Mouse (Mus musculus) monocyte, adult 5-6 weeks (primary cell): ENCODE data around the gene Nedd4. TPM values are rescaled to one million over a fixed set of nuclear protein-coding genes. Genes with fewer than 3 reads are reported as not detected.
"Not testable (repeated sequence)": the region's sequence is repeated elsewhere in the genome, so short reads cannot be mapped to it uniquely, and the experiment has no call there.

Source experiments
- ATAC-seq: fragments of 153-309, 156-312 bp; replicated peaks from 2 replicates; pipeline ENCODE4 v1.8.0; 2017; ENCODE audit warnings: mild to moderate bottlenecking; ENCODE audit not compliant: low TSS enrichment, insufficient number of reproducible peaks, severe bottlenecking, poor library complexity, low FRiP score
- total RNA-seq: library from RNA; stranded (forward); fragments of 200-1000, 200-491, 200-594 nt; gene quantifications from 3 replicates; pipeline ENCODE4 v1.2.3, GENCODE M21; 2017

Gene Nedd4
- total RNA-seq, 1 experiment from 2014 or later = 69.3 TPM

GRCm38 (mm10) chr9:72644418-72645110, 17.6 kb upstream of the Nedd4 start:
- ATAC-seq = no peak

- ATAC-seq = no peak
Observed at GRCm38 (mm10) chr9:72649781-72650180, 12.4 kb upstream of the Nedd4 start.

GRCm38 (mm10) chr9:72652961-72653360, 9.2 kb upstream of the Nedd4 start:
- ATAC-seq = no peak

DNA sequence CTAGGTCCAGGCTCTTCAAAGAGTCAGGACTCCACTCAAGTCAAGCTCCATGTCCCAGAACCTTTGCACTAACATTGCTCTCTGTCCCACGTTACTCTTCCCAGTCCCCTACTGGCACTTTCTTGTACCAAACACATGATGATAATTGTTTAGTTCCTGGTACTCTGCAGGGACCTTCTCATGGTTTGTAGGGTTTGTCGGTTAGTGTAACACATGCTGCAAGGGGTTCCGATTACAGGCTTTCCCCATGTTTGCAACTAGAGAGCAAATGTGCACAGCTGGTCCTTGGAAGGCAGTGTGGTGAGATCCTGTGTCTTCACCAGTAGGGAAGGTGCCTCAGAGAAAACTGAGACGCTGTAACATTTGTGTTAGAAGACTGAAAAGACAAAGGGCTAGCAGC, 8.6 kb upstream of the Nedd4 start:
- no peak for ATAC-seq

GRCm38 (mm10) chr9:72654593-72655242, 7.4 kb upstream of the Nedd4 start:
- ATAC-seq = peak; percentile 42; the same call in 1 of the 2 replicates

GRCm38 (mm10) chr9:72655602-72656001, 6.5 kb upstream of the Nedd4 start:
- ATAC-seq = no peak

- no peak for ATAC-seq
Observed at GRCm38 (mm10) chr9:72656491-72656890, 5.7 kb upstream of the Nedd4 start.

GRCm38 (mm10) chr9:72656940-72657339, 5.2 kb upstream of the Nedd4 start:
- no peak for ATAC-seq

DNA sequence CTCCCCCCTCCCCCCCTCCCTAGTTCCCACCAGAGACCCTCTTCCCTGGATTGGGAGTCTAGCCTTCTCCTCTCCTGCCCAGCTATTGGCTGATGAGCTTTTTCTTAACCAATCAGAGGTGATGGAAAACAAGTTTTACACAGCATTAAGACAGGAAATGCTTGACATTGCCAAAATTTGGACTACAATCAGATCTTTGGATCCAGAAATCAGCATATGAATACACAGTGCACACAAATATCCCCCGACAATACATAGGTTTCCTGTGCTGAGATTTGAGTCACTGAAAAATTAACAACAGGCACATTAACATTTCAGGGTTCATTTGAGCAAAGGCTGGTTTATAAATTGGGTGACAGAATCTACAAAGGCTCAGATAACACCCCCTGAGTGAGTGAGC, 4.5 kb upstream of the Nedd4 start:
- ATAC-seq = no peak

DNA sequence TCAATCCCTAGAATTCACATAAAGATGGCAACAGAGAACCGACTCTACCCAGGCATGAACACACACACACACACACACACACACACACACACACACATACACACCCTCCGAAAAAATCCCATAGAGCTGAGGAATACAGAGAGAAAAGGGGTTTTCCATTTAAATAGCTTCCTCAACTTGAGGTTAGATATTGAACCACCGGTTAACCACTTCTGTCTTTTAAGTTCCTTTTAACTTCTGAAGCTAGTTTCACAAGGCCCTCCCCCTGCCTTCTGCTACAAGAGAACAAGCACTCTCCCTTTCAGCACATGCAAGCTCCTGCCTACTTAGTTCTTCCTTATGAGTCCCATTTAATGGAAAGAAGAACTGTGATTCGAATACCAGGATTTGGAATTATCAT, 2.0 kb upstream of the Nedd4 start:
- ATAC-seq = peak; percentile 90

GRCm38 (mm10) chr9:72660911-72661310, 1.2 kb upstream of the Nedd4 start:
- no peak for ATAC-seq

DNA sequence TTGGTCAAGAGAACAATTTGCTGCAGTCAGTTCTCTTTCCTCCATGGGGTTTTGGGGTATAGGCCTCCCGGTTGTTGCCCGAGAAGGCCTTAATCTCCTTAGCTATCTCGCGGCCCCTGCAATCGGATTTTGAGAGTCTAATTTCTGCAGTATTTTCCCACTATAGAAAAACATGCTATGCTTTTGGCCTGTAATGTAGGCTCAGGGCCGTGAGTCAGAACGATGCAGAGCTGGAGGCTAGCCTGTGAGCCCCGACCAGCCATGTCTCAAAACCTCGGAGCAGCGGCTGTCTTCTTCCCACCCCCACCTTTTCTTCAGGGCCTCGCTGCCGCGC, 618 bp upstream of the Nedd4 start:
- ATAC-seq = no peak

DNA sequence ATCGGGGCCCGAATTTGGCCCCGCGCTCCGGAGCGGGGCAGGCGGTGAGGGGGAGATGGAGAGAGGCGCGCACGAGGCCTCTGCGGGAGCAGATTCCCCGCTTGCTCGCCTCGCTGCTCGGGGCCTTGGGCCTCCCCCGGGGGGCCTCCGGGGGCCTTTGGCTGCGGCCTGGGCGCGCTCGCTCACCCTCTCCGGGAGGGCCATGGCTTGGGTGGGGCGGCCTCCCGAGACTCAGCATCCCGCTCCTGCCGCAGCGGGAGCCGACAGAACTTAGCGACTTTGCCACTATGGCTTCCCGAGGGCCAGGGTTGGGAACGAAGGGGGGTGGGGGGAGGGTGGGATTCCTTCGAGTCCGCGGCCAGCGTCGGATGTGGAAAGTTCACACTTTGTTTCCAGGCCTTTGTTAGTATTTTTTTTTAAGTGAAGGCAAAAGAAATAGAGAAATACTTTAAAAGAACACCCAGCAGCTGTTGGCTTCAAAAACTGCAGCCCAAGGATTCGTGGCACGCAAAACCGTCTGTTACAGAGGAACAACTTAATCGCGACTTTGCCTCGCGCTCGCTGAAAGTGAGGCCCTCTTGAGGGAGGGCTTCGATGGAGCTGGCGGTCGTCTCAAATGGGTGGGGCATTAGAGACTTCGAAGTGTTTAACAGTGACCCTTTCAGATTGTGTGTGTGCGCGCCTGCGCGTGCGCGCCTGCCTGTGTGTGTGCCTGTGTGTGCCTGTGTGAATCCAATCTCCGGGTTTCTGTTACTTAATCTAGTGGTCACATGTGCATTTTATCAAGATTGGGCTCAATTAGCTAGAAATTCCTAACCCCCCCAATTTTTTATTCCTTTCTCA, 766 bp downstream of the Nedd4 start:
- ATAC-seq = no peak

DNA sequence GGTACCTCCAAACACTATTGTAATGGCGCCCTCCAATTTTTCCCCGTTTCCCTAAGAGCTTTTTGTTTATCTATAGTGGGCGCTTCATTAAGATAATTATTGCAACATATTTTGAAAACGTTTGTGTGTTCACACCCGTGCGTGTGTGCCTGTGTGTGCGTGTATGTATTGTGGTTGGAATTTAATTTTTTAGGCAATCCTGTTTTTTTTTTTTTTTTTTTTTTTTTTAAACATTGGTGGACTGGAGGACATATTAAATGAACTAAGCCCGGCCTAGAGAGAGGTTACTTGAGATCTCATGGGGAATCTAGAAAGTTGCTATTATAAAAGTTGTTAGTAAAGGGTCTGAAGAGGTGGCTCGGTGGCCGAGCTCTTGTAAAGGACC, 1.4 kb downstream of the Nedd4 start:
- no peak for ATAC-seq

GRCm38 (mm10) chr9:72664409-72665351, 2.5 kb downstream of the Nedd4 start:
- no peak for ATAC-seq

GRCm38 (mm10) chr9:72665517-72665916, 3.4 kb downstream of the Nedd4 start:
- no peak for ATAC-seq

- ATAC-seq = not testable (repeated sequence)
Observed at GRCm38 (mm10) chr9:72666352-72667021, 4.3 kb downstream of the Nedd4 start.

GRCm38 (mm10) chr9:72667126-72667525, 5.0 kb downstream of the Nedd4 start:
- ATAC-seq = no peak
